Mouse (Mus musculus) lung, postnatal 0 days (tissue): ENCODE measurements around the gene Chd9.

Experiments used
- CTCF ChIP-seq: IDR thresholded peaks from 2 replicates; pipeline ENCODE4 v1.5.1; 2016; ENCODE audit warnings: antibody characterized with exemption, mild to moderate bottlenecking
- EP300 ChIP-seq: IDR thresholded peaks from 2 replicates; pipeline ENCODE4 v1.6.1; 2016; ENCODE audit warnings: antibody characterized with exemption, mild to moderate bottlenecking, control low read depth

DNA sequence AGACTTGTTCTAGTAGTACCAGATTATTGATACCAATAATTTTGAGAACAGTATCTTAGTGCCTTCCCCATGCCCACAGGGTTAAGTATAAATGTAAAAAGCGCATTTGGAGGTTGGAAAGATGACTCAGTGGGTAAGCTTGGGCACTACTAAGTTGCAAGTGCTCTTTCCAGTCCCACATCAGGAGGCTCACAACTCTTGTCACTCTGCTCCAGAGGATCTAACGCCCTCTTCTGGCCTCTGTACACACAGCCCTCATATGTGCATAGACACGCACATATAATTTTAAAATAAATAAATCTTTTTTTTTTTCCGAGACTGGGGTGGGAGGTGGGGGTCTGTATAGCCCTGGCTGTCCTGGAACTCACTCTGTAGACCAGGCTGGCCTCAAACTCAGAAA lies 131.6 kb downstream of the Chd9 start:
- TF ChIP-seq CTCF (peak; percentile 27; the same call in 1 of the 2 replicates), EP300 (no peak)
